Mouse (Mus musculus): Measurements from ENCODE around the gene Copa.

Copa gene

DNA sequence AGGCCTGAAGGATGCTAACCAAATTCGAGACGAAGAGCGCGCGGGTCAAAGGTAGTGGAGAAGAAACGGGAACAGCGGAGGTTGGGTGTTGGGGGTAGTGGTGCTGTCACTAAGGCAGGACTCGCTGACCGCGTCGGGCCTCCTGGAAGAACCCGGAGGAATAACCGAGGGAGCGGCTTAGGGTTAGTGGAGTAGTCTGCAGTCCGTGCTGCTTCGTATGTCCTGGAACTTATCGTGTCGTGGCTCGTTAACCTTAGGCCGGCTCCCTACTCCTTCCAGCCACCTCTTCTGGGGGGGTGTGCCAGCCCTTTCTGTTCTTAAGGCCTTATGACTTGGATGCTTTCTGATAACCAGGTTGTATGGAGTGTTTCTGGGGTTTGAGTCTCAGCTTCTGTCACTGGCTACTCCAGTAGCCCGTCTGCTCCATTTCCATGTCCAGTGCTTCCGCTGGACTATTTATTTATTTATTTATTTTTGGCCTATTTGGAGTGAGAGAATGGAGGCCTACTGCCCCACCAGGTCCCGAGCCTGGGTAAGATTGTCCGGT is 643 bp downstream of the Copa start:
- DNase-seq (ENCODE audit: low spot score): no peak

DNA sequence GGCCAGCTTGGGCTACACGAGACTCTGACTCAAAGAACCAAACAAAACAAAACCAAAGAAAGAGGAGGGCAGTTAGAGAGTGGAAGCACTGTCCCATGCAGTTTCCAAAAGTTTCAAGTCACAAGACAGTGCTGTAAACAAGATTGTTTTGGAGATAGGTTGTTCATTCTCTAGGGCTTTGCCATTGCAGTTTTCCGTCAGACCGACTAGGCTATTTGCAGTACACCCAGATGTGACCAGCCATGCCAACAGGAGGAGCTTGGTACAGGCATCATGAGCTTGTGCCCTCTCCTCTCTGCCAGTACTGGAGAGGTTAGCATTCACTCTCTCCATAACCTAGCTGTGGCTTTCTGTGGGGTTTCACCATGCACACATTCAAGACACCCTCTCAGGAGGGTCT is 11.2 kb downstream of the Copa start:
- DNase-seq (ENCODE audit: low spot score): no peak

- no peak for DNase-seq (ENCODE audit: low spot score)
Measured at GRCm38 (mm10) chr1:172094295-172094694, 12.0 kb downstream of the Copa start.

DNA sequence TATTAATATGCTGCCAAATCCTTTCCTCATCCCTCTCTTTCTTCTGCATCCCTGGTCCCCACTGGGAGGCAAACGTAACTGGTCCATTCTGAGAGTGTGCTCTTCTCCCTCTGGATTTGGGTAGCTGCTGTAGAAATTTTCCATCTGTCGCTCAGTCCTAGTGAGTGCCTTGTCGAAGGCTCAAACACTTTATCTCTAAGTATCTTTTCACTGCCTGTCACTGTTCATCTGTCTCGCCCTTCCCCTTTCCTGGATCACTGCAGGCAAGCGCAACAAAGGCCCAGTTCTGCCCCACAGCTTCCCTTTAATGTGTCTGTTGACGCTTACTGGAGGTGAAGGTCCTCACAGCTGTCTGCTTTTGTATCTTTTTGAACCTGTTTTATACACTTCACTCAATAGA is 12.9 kb downstream of the Copa start:
- DNase-seq (ENCODE audit: low spot score): no peak

DNA sequence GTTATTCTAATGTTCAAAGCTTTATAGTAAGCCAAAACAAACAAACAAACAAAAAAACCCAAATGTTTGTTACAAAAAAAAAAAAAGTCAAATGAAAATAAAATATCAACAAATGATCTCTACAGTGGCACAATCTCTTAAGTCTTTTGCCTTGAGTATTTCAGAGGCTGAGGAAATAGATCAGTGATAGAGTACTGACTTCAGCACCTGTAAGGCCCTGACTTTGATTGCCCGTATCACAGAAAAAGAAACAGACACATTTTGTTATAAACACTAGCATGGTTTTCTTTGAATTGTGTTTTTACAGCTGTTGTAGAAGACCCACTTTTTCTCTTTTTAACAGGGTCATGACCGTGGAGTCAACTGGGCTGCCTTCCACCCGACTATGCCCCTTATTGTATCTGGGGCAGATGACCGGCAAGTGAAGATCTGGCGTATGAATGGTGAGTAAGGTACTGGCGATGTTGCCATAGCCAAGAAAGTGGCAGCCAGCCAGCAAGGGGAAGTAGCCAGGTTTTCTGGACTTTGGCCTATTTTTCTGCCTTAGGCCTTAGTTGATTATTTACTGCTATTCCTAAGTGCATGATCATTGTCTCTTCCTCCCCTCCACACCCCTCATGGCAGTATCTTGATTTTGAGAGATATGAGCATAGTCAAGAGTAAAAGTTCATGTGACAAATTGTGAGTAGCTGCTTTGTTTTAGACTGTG is 17.1 kb downstream of the Copa start:
- DNase-seq (ENCODE audit: low spot score): no peak

- DNase-seq (ENCODE audit: low spot score): no peak
Measured at GRCm38 (mm10) chr1:172103619-172104018, 21.3 kb downstream of the Copa start.

GRCm38 (mm10) chr1:172105101-172105500 is 22.8 kb downstream of the Copa start:
- no peak for DNase-seq (ENCODE audit: low spot score)

DNA sequence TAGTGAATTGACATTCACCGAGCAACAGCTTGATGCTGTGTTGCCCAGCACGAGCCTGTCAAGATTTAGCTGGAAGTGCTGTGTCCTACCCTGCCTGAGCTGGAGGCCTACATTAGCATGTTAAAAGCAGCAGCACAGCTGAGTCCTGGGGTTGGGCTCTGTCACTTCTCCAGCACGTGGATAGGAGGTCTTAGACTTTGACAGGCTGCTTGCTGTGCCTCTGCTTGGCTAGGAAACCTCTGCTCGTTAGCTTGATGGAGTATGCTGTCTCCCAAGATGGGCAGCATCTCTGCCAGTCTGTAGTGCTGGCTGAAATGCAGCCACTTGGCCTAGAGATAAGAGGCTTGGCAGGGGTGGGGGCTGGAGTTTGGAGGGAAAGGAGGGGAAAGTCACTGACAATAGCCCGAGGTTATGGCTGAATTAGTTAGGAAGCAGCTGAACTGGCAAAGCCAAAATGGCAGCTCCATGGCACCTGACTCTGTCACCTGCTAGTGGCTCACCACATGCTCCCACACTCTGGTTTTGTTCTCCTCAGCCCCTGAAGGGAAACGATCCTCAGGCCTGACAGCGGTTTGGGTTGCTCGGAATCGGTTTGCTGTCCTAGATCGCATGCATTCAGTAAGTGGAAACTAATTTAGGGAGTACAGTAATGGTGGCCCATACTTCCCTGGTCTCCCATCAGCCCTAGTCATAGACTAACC is 25.6 kb downstream of the Copa start:
- no peak for DNase-seq (ENCODE audit: low spot score)

DNA sequence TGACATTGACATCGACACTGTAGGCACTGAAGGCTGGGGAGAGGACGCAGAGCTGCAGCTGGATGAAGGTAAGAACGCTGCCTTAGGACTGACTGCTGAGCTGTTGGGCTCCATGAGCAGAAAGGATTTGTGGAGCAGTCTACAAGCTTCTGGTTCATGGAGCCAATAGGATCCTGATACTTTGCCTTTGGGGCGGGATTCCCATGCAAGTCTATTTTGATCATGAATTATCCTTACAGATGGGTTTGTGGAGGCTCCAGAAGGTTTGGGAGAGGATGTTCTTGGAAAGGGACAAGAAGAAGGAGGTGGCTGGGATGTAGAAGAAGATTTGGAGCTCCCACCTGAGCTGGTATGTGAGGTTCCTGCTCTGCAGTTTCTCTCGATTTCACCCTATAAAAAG is 34.6 kb downstream of the Copa start:
- no peak for DNase-seq (ENCODE audit: low spot score)

- no peak for DNase-seq (ENCODE audit: low spot score)
Measured at GRCm38 (mm10) chr1:172119100-172119499, 36.8 kb downstream of the Copa start.

GRCm38 (mm10) chr1:172119720-172120119 is 37.4 kb downstream of the Copa start:
- DNase-seq (ENCODE audit: low spot score): peak; percentile 45

DNA sequence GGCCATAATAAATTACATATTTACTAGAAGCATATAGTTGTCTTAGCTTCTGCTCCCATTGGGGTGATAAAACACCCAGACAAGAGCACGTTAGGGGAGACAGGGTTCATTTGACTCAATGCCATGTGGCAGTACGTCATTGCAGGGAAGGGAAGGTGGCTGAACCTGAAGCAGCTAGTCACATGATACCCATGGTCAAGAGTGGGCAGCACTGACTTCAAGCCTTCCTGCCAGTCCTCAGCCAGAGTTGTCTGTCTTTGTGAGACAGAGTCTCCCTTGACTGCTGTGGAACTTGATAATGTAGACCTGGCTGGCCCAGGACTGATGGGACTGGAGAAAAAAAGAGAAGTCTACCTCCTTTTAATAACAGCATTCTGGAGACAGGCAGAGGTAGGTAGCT is 40.3 kb downstream of the Copa start:
- no peak for DNase-seq (ENCODE audit: low spot score)

GRCm38 (mm10) chr1:172124572-172124971 is 42.2 kb downstream of the Copa start:
- no peak for DNase-seq (ENCODE audit: low spot score)

DNA sequence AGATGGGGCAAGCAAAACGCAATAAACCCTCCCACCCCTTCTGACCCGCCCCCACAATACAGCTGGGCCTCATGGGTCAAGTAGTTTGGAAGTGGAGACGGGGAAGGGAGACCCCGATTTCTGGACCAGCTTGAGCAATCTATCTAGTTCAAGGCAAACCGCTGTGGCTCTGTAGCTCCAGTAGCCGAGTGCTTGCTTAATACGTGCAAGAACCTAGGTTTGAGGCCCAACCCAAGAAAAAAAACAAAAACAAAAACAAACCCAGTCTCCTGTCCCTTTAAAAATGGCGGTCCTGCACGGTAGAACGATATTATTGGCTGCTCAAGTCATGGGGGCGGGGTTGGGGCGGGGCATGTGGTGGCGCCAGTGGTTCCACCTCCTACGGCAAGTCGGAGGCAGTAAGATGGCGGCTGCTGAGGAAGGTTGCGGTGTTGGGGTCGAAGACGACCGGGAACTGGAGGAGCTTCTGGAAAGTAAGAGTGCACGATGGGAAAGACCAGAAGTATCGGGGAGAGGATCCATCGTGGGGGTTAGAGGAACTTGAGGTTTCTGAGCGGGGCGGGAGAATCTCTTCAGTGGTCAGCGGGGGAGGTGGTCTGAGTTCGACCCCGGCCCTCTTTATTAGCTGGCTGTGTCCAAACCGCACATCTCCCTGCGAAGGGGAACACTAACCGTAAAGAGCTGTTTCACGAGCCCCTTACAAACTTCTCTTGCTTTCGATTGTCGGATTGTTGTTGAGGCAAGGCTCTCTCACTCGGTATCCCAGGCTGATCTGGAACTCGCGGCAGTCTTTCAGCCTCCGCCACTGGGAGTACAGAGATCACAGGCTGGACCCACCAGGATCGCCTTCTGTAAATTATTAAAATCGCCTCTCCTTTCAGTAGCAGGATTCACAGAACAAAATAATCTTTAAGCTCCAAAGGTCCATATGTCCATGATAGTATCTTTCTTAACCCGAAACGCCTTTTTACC is 44.3 kb downstream of the Copa start, which contains the start of gene Pex19:
TSS of gene Pex19 (plus strand) at position 380 of the 972 bp plus-strand sequence.
- DNase-seq (ENCODE audit: low spot score): peak; percentile 89

GRCm38 (mm10) chr1:172127487-172127886 is 45.2 kb downstream of the Copa start:
- no peak for DNase-seq (ENCODE audit: low spot score)

GRCm38 (mm10) chr1:172128563-172128962 is 46.2 kb downstream of the Copa start:
- DNase-seq (ENCODE audit: low spot score): no peak

- no peak for DNase-seq (ENCODE audit: low spot score)
Measured at GRCm38 (mm10) chr1:172129108-172129507, 46.8 kb downstream of the Copa start.

DNA sequence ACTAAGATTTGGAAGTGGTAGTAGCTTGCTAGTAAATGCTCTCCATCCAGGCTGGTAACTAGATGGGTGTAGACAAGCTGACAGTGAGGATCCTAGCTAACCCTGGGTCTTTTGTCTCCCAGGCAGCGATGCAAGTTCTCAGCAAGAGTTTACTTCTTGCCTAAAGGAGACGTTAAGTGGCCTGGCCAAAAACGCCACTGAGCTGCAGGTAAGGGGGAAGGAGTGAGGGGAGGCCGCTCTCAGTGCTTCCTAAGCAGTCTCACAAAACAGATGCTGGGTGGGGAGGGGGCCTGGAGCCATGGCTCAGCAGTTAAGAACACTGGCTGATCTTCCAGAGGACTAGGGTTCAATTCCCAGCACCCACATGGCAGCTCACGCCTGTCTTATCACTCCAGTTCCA is 47.5 kb downstream of the Copa start:
- DNase-seq (ENCODE audit: low spot score): no peak

GRCm38 (mm10) chr1:172132319-172132718 is 50.0 kb downstream of the Copa start:
- no peak for DNase-seq (ENCODE audit: low spot score)

- DNase-seq (ENCODE audit: low spot score): no peak
Measured at GRCm38 (mm10) chr1:172133535-172133934, 51.2 kb downstream of the Copa start.

GRCm38 (mm10) chr1:172134072-172134471 is 51.7 kb downstream of the Copa start:
- no peak for DNase-seq (ENCODE audit: low spot score)

- no peak for DNase-seq (ENCODE audit: low spot score)
Measured at GRCm38 (mm10) chr1:172140160-172140559, 57.8 kb downstream of the Copa start.
